Mouse (Mus musculus): ENCODE results near the gene Mark4.

DNA sequence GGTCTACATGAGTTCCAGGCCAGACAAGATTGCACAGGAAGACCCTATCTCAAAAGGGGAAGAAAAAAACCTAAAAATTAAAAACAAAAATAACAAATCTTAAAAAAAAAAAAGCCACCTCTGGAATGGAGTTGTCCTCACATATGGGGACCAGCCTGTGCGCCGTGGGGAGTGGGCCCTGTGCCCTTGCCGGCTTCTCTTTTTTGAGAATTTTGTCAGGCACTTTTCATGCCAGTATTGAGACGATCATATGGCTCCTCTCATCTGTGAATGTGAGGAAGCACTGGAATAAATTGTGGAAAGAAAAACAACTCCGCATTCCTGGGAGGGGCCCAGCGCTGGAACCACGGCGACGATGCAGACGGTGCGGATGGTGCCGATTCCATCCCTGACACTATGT is 9.5 kb downstream of the Mark4 start:
- no peak for TF ChIP-seq CTCF (IDR thresholded peaks at IDR 0.05; ENCODE audit: control insufficient read depth, insufficient read depth, insufficient replicate concordance, low read depth, low read length)
- TF ChIP-seq POLR2A (IDR thresholded peaks at IDR 0.05; ENCODE audit: control insufficient read depth, low read depth, low read length): no peak
